Mouse (Mus musculus) CH12.LX (cell line): Measurements from ENCODE around the gene Kdm5b. TPM values are rescaled to one million over a fixed set of nuclear protein-coding genes. Genes with fewer than 3 reads are reported as not detected.

Source experiments
- DNase-seq: peaks from one replicate; pipeline ENCODE4 v3.0.0-alpha.2; 2013; ENCODE audit errors: extremely low read depth
- H3K27ac ChIP-seq: 2 replicates; pipeline ENCODE4 v1.5.1; 2012; ENCODE audit warnings: low read depth, mild to moderate bottlenecking, control low read depth, moderate library complexity; ENCODE audit not compliant: insufficient read depth
- H3K27me3 ChIP-seq: replicated peaks from 2 replicates; pipeline ENCODE3; 2012; ENCODE audit warnings: inconsistent platforms
- H3K36me3 ChIP-seq, 2 experiments: replicated peaks in 1 of 2; 2 replicates each; pipeline versions ENCODE3 to v1.6.1; 2012; ENCODE audit warnings: inconsistent platforms in 1 of 2, low read length in 1 of 2, mild to moderate bottlenecking in 1 of 2, mixed read lengths in 1 of 2, moderate library complexity in 1 of 2; ENCODE audit not compliant: control insufficient read depth in 1 of 2, insufficient read depth in 1 of 2
- H3K4me1 ChIP-seq, 2 experiments: 2 replicates each; pipeline ENCODE4 v1.6.1; 2012; ENCODE audit warnings: inconsistent platforms in 1 of 2, moderate library complexity in 1 of 2; ENCODE audit not compliant: insufficient read depth in 2 of 2, control insufficient read depth in 1 of 2
- H3K4me2 ChIP-seq: 2 replicates; pipeline ENCODE4 v1.6.1; 2012; ENCODE audit warnings: low read depth, mild to moderate bottlenecking, control low read depth; ENCODE audit not compliant: poor library complexity, insufficient read depth, severe bottlenecking
- H3K4me3 ChIP-seq, 3 experiments: fragments of 150-350 bp in 1 of 3; sonication (generic) in 1 of 3; replicated peaks in 1 of 3; 2 replicates each; pipeline versions ENCODE3 to v1.5.1; 2011 to 2012; ENCODE audit warnings: low read depth in 2 of 3, low read length in 2 of 3, mild to moderate bottlenecking in 2 of 3, moderate library complexity in 2 of 3, control low read depth in 1 of 3, improper control_type of control experiment in 1 of 3, inconsistent platforms in 1 of 3, mixed read lengths in 1 of 3; ENCODE audit not compliant: poor library complexity in 1 of 3
- H3K79me2 ChIP-seq: replicated peaks from 2 replicates; pipeline ENCODE4 v1.6.1; 2012; ENCODE audit warnings: mild to moderate bottlenecking, moderate library complexity; ENCODE audit not compliant: control insufficient read depth, poor library complexity, insufficient read depth, severe bottlenecking; ENCODE audit errors: extremely low read depth
- H3K9ac ChIP-seq: 2 replicates; pipeline ENCODE4 v1.6.1; 2012; ENCODE audit warnings: low read depth, mild to moderate bottlenecking, control low read depth, moderate library complexity; ENCODE audit not compliant: insufficient read depth
- H3K9me3 ChIP-seq: replicated peaks from 2 replicates; pipeline ENCODE3; 2012; ENCODE audit warnings: low read length, inconsistent platforms, mixed read lengths
- ETS1 ChIP-seq: conservative IDR thresholded peaks from 2 replicates; pipeline ENCODE4 v1.6.1; 2012; ENCODE audit warnings: low read depth, mild to moderate bottlenecking, inconsistent platforms, low read length, improper control_type of control experiment, moderate library complexity
- HCFC1 ChIP-seq: IDR thresholded peaks from 2 replicates; pipeline ENCODE4 v1.6.1; 2012; ENCODE audit warnings: low read depth, mild to moderate bottlenecking, inconsistent platforms, low read length, improper control_type of control experiment
- IRF4 ChIP-seq: IDR thresholded peaks from 2 replicates; pipeline ENCODE4 v1.6.1; 2014; ENCODE audit warnings: low read depth, mild to moderate bottlenecking, inconsistent platforms, low read length, improper control_type of control experiment
- JUN ChIP-seq: IDR thresholded peaks from 2 replicates; pipeline ENCODE4 v1.6.1; 2011; ENCODE audit warnings: low read depth, mild to moderate bottlenecking, low read length, improper control_type of control experiment, moderate library complexity; ENCODE audit not compliant: insufficient read depth
- MAX ChIP-seq: IDR thresholded peaks from 2 replicates; pipeline ENCODE4 v1.6.1; 2011; ENCODE audit warnings: low read length, improper control_type of control experiment
- MAZ ChIP-seq: IDR thresholded peaks from 2 replicates; pipeline ENCODE4 v1.6.1; 2012; ENCODE audit warnings: low read depth, mild to moderate bottlenecking, inconsistent platforms, low read length, improper control_type of control experiment, moderate library complexity
- MYC ChIP-seq: IDR thresholded peaks from 2 replicates; pipeline ENCODE4 v1.6.1; 2011; ENCODE audit warnings: low read depth, mild to moderate bottlenecking, improper control_type of control experiment, low read length
- NELFE ChIP-seq: IDR thresholded peaks from 2 replicates; pipeline ENCODE4 v1.6.1; 2011; ENCODE audit warnings: low read depth, low read length, improper control_type of control experiment
- NRF1 ChIP-seq: IDR thresholded peaks from 2 replicates; pipeline ENCODE4 v1.6.1; 2014; ENCODE audit warnings: low read depth, mild to moderate bottlenecking, inconsistent platforms, low read length, improper control_type of control experiment, moderate library complexity
- PAX5 ChIP-seq: IDR thresholded peaks from 2 replicates; pipeline ENCODE4 v1.6.1; 2012; ENCODE audit warnings: low read length, inconsistent platforms, mixed read lengths
- POLR2AphosphoS2 ChIP-seq: IDR thresholded peaks from 2 replicates; pipeline ENCODE4 v1.6.1; 2011; ENCODE audit warnings: low read depth, low read length, improper control_type of control experiment
- RAD21 ChIP-seq: IDR thresholded peaks from 2 replicates; pipeline ENCODE4 v1.6.1; 2011; ENCODE audit warnings: low read depth, mild to moderate bottlenecking, low read length, improper control_type of control experiment, moderate library complexity
- UBTF ChIP-seq: IDR thresholded peaks from 2 replicates; pipeline ENCODE4 v1.6.1; 2012; ENCODE audit warnings: low read depth, mild to moderate bottlenecking, inconsistent platforms, low read length, improper control_type of control experiment, moderate library complexity
- USF1 ChIP-seq: IDR thresholded peaks from 2 replicates; pipeline ENCODE4 v1.6.1; 2014; ENCODE audit warnings: low read depth, mild to moderate bottlenecking, inconsistent platforms, low read length, improper control_type of control experiment
- ZC3H11A ChIP-seq: IDR thresholded peaks from 2 replicates; pipeline ENCODE4 v1.6.1; 2012; ENCODE audit warnings: low read depth, mild to moderate bottlenecking, inconsistent platforms, low read length, improper control_type of control experiment
- dilution Hi-C: fragments of 300-500 bp; cut with MboI; formaldehyde crosslinking; loops from 2 replicates; pipeline ENCODE4 v1.14.3; 2020; ENCODE audit warnings: low sequenced_read_pairs; ENCODE audit not compliant: extremely low pct_unique_long_range_greater_than_20kb, extremely low pct_ligation_motif_present
- in situ Hi-C: fragments of 300-500 bp; cut with MboI; formaldehyde crosslinking; loops from 3 replicates; pipeline ENCODE4 v1.14.3; 2019; ENCODE audit warnings: low sequenced_read_pairs, low pct_ligation_motif_present, low pct_unique_long_range_greater_than_20kb, mixed read lengths
- polyA plus RNA-seq: library from polyadenylated mRNA; unstranded; fragments of >175 nt; gene quantifications from 2 replicates; pipeline ENCODE4 v1.2.1, GENCODE M21; 2012; ENCODE audit warnings: low read depth; ENCODE audit not compliant: insufficient read length
- total RNA-seq, 2 experiments: library from RNA; depleted of rRNA; stranded (reverse); fragments of 300-350 nt in 1 of 2; fragments of >200 nt in 1 of 2; gene quantifications; 2 replicates each; pipeline ENCODE4 v1.2.3; 2012 to 2014

Gene Kdm5b
- total and polyA plus RNA-seq, 3 experiments: 1.9 to 14.3 (median 4.1) TPM

GRCm38 (mm10) chr1:134513312-134513860, 46.6 kb upstream of the Kdm5b start:
- no peak for TF ChIP-seq JUN
- no peak overlapping the region for H3K27ac ChIP-seq
- in situ Hi-C loops (no loop called here), dilution Hi-C loops (no loop called here)
- H3K9me3 ChIP-seq: no peaks in the 10 kb centered on the region
- H3K9ac ChIP-seq: no peak overlapping the region
- no peak for DNase-seq
- H3K79me2 ChIP-seq: no peaks in the 10 kb centered on the region
- H3K4me1 ChIP-seq: no peaks in the 10 kb centered on the region; a peak in 1 of 4 replicates
- peaks cover under 1 to 11% of the 10 kb centered on the region in 2 experiments for H3K36me3 ChIP-seq
- no peaks in the 10 kb centered on the region for H3K27me3 ChIP-seq
- no peak overlapping the region for H3K4me2 ChIP-seq
- H3K4me3 ChIP-seq: no peak overlapping the region

GRCm38 (mm10) chr1:134513876-134514590, 45.9 kb upstream of the Kdm5b start:
- dilution Hi-C loops (no loop called here), in situ Hi-C loops (no loop called here)
- Histone ChIP-seq H3K27ac (no peak overlapping the region), H3K79me2 (no peaks in the 10 kb centered on the region), H3K4me1 (peaks cover 0 to 4% of the 10 kb centered on the region in 2 experiments; a peak in 2 of 4 replicates), H3K36me3 (peaks cover 0 to 8% of the 10 kb centered on the region in 2 experiments), H3K9me3 (no peaks in the 10 kb centered on the region), H3K9ac (no peak overlapping the region), H3K4me2 (no peak overlapping the region), H3K4me3 (no peak overlapping the region), H3K27me3 (no peaks in the 10 kb centered on the region)
- TF ChIP-seq RAD21 (no peak), IRF4 (no peak)
- no peak for DNase-seq

GRCm38 (mm10) chr1:134515891-134516290, 44.1 kb upstream of the Kdm5b start:
- no peak for TF ChIP-seq MYC
- no peak for TF ChIP-seq NRF1
- TF ChIP-seq POLR2AphosphoS2: no peak
- TF ChIP-seq USF1: no peak
- no peak for TF ChIP-seq MAX
- TF ChIP-seq NELFE: no peak
- no peak for TF ChIP-seq HCFC1
- TF ChIP-seq ETS1: no peak
- no peak for TF ChIP-seq MAZ
- no peak for TF ChIP-seq PAX5
- TF ChIP-seq ZC3H11A: no peak
- TF ChIP-seq UBTF: no peak
- dilution Hi-C loops: no loop called here
- H3K36me3 ChIP-seq: no peaks in the 10 kb centered on the region
- DNase-seq: no peak
- no peak overlapping the region for H3K4me3 ChIP-seq
- H3K4me1 ChIP-seq: peaks cover 0 to 4% of the 10 kb centered on the region in 2 experiments; a peak in 2 of 4 replicates
- H3K4me2 ChIP-seq: no peak overlapping the region
- no peaks in the 10 kb centered on the region for H3K27me3 ChIP-seq
- no peak overlapping the region for H3K9ac ChIP-seq
- H3K27ac ChIP-seq: no peak overlapping the region
- H3K79me2 ChIP-seq: no peaks in the 10 kb centered on the region
- in situ Hi-C loops: no loop called here
- H3K9me3 ChIP-seq: no peaks in the 10 kb centered on the region
